ENCODE assay signal across 36 mouse cellular contexts in the genomic region with DNA sequence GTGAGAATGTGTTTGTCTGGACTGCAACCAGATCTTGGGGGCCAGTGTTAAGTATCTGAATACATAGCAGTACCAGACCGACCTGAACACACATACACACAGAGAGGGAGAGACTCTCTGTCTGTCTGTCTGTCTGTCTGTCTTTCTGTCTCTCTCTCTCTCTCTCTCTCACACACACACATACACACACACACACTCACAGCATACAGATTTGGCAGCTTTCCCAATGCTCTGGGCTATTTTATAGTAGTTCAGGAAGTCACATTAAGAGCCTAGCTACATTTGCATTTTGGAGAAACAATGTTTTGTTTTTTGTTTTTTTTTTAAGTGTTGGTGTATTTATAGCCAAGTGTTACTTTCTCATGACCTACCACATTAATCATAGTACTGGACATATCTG. TPM values are rescaled to one million over a fixed set of nuclear protein-coding genes. Genes with fewer than 3 reads are reported as not detected.
A peak's percentile ranks its signal among the peaks of the same experiment; 100 is the strongest.
DNase-seq lines count a peak whose midpoint lies in the region; ATAC-seq and TF ChIP-seq lines count a peak whose summit lies in the region.
"Had no signal": no experiment of that assay in that cellular context is flagged by ENCODE, and none has a peak within 500 bp of the region (broad histone marks: within the 10 kb centered on the region; RNA-seq: fewer than 3 reads in every experiment).

No protein-coding gene starts in this region.

- no peak overlapping the region; the same call in 1 of the 2 replicates for H3K4me2 ChIP-seq in lung, embryonic 14.5 days
- no peak overlapping the region for H3K4me2 ChIP-seq in stomach, embryonic 16.5 days (ENCODE audit: low read depth, low read length)
- H3K4me2 ChIP-seq in stomach, postnatal 0 days (replicated peaks; ENCODE audit: low read depth): no peak overlapping the region
- H3K4me2 ChIP-seq: embryonic facial prominence, embryonic 12.5 days; hindbrain, embryonic 15.5 days; liver, embryonic 12.5 days; midbrain, embryonic 12.5 days; neural tube, embryonic 12.5 days had no signal

- no peaks in the 10 kb centered on the region for H3K27me3 ChIP-seq in kidney, adult 2 months (replicated peaks; ENCODE audit: control insufficient read depth, insufficient read depth, low read length)
- no peaks in the 10 kb centered on the region for H3K27me3 ChIP-seq in lung, embryonic 14.5 days (ENCODE audit: insufficient read depth, low read length)
- no peaks in the 10 kb centered on the region for H3K27me3 ChIP-seq in stomach, embryonic 16.5 days (ENCODE audit: control insufficient read depth, insufficient read depth, low read length)
- H3K27me3 ChIP-seq in stomach, postnatal 0 days (ENCODE audit: control insufficient read depth, insufficient read depth, low read length): no peaks in the 10 kb centered on the region
- H3K27me3 ChIP-seq: embryonic facial prominence, embryonic 12.5 days; hindbrain, embryonic 15.5 days; liver, embryonic 12.5 days; megakaryocyte, embryonic 14.5 days; midbrain, embryonic 12.5 days; neural tube, embryonic 12.5 days had no signal

- WGBS in kidney, adult 2 months: 58% methylated on average over 1 of the region's 1 CpGs
- WGBS in lung, embryonic 14.5 days: 31% methylated on average over 1 of the region's 1 CpGs
- 50% methylated on average over 1 of the region's 1 CpGs for WGBS in stomach, embryonic 16.5 days
- 33% methylated on average over 1 of the region's 1 CpGs for WGBS in stomach, postnatal 0 days

- no peaks in the 10 kb centered on the region for H3K9me3 ChIP-seq in lung, embryonic 14.5 days (ENCODE audit: low read depth, low read length)
- H3K9me3 ChIP-seq in stomach, embryonic 16.5 days (replicated peaks; ENCODE audit: control insufficient read depth, low read length): no peaks in the 10 kb centered on the region
- no peaks in the 10 kb centered on the region for H3K9me3 ChIP-seq in stomach, postnatal 0 days (ENCODE audit: control insufficient read depth, low read length)
- H3K9me3 ChIP-seq: embryonic facial prominence, embryonic 12.5 days; hindbrain, embryonic 10.5 days; hindbrain, embryonic 15.5 days; liver, embryonic 12.5 days; megakaryocyte, embryonic 14.5 days; midbrain, embryonic 12.5 days; neural tube, embryonic 12.5 days had no signal

- DNase-seq in kidney, adult 2 months: peak; percentile 48
- DNase-seq in kidney, adult 9 months: no peak
- peak; percentile 86 for DNase-seq in lung, embryonic 14.5 days
- DNase-seq in lung, postnatal 25 days (ENCODE audit: low spot score): no peak
- DNase-seq in stomach, postnatal 0 days (ENCODE audit: low spot score): no peak
- peak; percentile 41 for DNase-seq in kidney, postnatal 14 days
- DNase-seq: adrenal gland, postnatal 10 days; B cell, adult 2 months; cerebellum, adult 9-10 months; embryo, embryonic 11 days; heart, postnatal 14 days; liver, postnatal 0 days; right cerebral cortex, adult 18-20 months; spleen, adult 18-20 months; thymus, adult 2 months; thymus, postnatal 36 days had no signal

- H3K27ac ChIP-seq in kidney, adult 2 months (ENCODE audit: insufficient read depth, low read depth, low read length): peak overlapping the region; percentile 70
- H3K27ac ChIP-seq in lung, embryonic 14.5 days (ENCODE audit: low read depth): peak overlapping the region; percentile 85
- peak overlapping the region; percentile 26; the same call in 1 of the 2 replicates for H3K27ac ChIP-seq in stomach, embryonic 16.5 days (ENCODE audit: low read length)
- H3K27ac ChIP-seq in stomach, postnatal 0 days (replicated peaks): no peak overlapping the region
- H3K27ac ChIP-seq: embryonic facial prominence, embryonic 12.5 days; hindbrain, embryonic 10.5 days; hindbrain, embryonic 15.5 days; layer of hippocampus, adult 2 months; left cerebral cortex, adult 2 months; liver, embryonic 12.5 days; midbrain, embryonic 12.5 days; neural tube, embryonic 12.5 days had no signal

- H3K4me3 ChIP-seq in kidney, adult 2 months (ENCODE audit: insufficient read depth, low read depth, low read length): no peak overlapping the region
- no peak overlapping the region for H3K4me3 ChIP-seq in lung, embryonic 14.5 days (ENCODE audit: low read depth, low read length)
- no peak overlapping the region for H3K4me3 ChIP-seq in stomach, embryonic 16.5 days (replicated peaks; ENCODE audit: low read length)
- H3K4me3 ChIP-seq in stomach, postnatal 0 days (ENCODE audit: low read depth, low read length): no peak overlapping the region
- H3K4me3 ChIP-seq: embryonic facial prominence, embryonic 12.5 days; hindbrain, embryonic 10.5 days; hindbrain, embryonic 15.5 days; layer of hippocampus, adult 2 months; left cerebral cortex, adult 2 months; liver, embryonic 12.5 days; megakaryocyte, embryonic 14.5 days; midbrain, embryonic 12.5 days; myocyte; neural tube, embryonic 12.5 days had no signal

- no peak for TF ChIP-seq EP300 in stomach, postnatal 0 days (optimal IDR thresholded peaks at IDR 0.05)

- no peak overlapping the region for H3K9ac ChIP-seq in lung, embryonic 14.5 days
- H3K9ac ChIP-seq in stomach, embryonic 16.5 days (ENCODE audit: low read length): no peak overlapping the region
- H3K9ac ChIP-seq in stomach, postnatal 0 days (ENCODE audit: low read length): no peak overlapping the region
- H3K9ac ChIP-seq: embryonic facial prominence, embryonic 12.5 days; hindbrain, embryonic 15.5 days; liver, embryonic 12.5 days; liver, postnatal 0 days; midbrain, embryonic 12.5 days; neural tube, embryonic 12.5 days had no signal

- peaks cover 23% of the 10 kb centered on the region for H3K4me1 ChIP-seq in kidney, adult 2 months (ENCODE audit: control insufficient read depth, insufficient read depth, low read length)
- H3K4me1 ChIP-seq in lung, embryonic 14.5 days (ENCODE audit: insufficient read depth): peaks cover 14% of the 10 kb centered on the region
- peaks cover 22% of the 10 kb centered on the region for H3K4me1 ChIP-seq in stomach, embryonic 16.5 days (ENCODE audit: control insufficient read depth, insufficient read depth, low read length)
- peaks cover 9% of the 10 kb centered on the region; the same call in 1 of the 2 replicates for H3K4me1 ChIP-seq in stomach, postnatal 0 days (replicated peaks; ENCODE audit: control insufficient read depth, insufficient read depth)
- H3K4me1 ChIP-seq: embryonic facial prominence, embryonic 12.5 days; hindbrain, embryonic 15.5 days had no signal

- no peak for TF ChIP-seq CTCF in kidney, adult 2 months (conservative IDR thresholded peaks at IDR 0.05; ENCODE audit: insufficient read depth, insufficient read length, low read depth, low read length)
- TF ChIP-seq CTCF in lung, embryonic 14.5 days (IDR thresholded peaks at IDR 0.05; ENCODE audit: low read depth): no peak
- no peak for TF ChIP-seq CTCF in stomach, postnatal 0 days (IDR thresholded peaks at IDR 0.05; ENCODE audit: low read depth)

- H3K36me3 ChIP-seq in kidney, adult 2 months (ENCODE audit: control insufficient read depth, insufficient read depth, low read length): no peaks in the 10 kb centered on the region
- H3K36me3 ChIP-seq in lung, embryonic 14.5 days (ENCODE audit: insufficient read depth): no peaks in the 10 kb centered on the region
- H3K36me3 ChIP-seq in stomach, embryonic 16.5 days (ENCODE audit: control insufficient read depth, insufficient read depth, low read length): no peaks in the 10 kb centered on the region
- no peaks in the 10 kb centered on the region for H3K36me3 ChIP-seq in stomach, postnatal 0 days (ENCODE audit: control insufficient read depth, insufficient read depth, low read length)
- H3K36me3 ChIP-seq: embryonic facial prominence, embryonic 12.5 days; hindbrain, embryonic 10.5 days; hindbrain, embryonic 15.5 days; liver, embryonic 12.5 days; midbrain, embryonic 12.5 days; neural tube, embryonic 12.5 days had no signal

- TF ChIP-seq POLR2A in kidney, adult 2 months (IDR thresholded peaks at IDR 0.05; ENCODE audit: low read depth, low read length): no peak

- ATAC-seq in lung, embryonic 14.5 days (ENCODE audit: insufficient read depth): 0 out of 2 replicates have a peak, but pooled peaks have one; percentile 1
- no peak for ATAC-seq in stomach, embryonic 16.5 days (ENCODE audit: insufficient read depth, low FRiP score)
- ATAC-seq in stomach, postnatal 0 days (ENCODE audit: low FRiP score, low TSS enrichment): no peak
- no peak for ATAC-seq in megakaryocyte, adult 5-6 weeks (ENCODE audit: poor library complexity, severe bottlenecking)
- ATAC-seq: forebrain, embryonic 14.5 days; inflammation-experienced regulatory T-cells, adult 6 months; liver, embryonic 12.5 days; liver, postnatal 0 days had no signal

RNA-seq across cellular contexts. Expression of gene Tmigd1, which starts 4.8 kb away (rescaled TPM):
- 36.1 and 39.0 TPM in 2 replicates for polyA plus RNA-seq in kidney, adult 2 months (2012; rRNA removed)
- 0.13 TPM in 1 of 2 replicates, not detected in the other for polyA plus RNA-seq in lung, embryonic 14.5 days (2014; fragmentation: Nextera tagmentation; extraction: Ambion mirVana)
- 0.36 and 0.37 TPM in 2 replicates for polyA plus RNA-seq in stomach, embryonic 16.5 days (2015; fragmentation: Nextera tagmentation; extraction: Ambion mirVana)
- 1.7 and 1.9 TPM in 2 replicates for polyA plus RNA-seq in stomach, postnatal 0 days (2015; fragmentation: Nextera tagmentation; extraction: Ambion mirVana)
- not detected in 2 replicates for total RNA-seq in megakaryocyte, adult 5-6 weeks (2015)
- not detected in 2 replicates for total RNA-seq in megakaryocyte, adult 5-6 weeks (2017)
- total RNA-seq: gastrocnemius, adult 18-20 months; layer of hippocampus, adult 2 months; layer of hippocampus, postnatal 14 days; left cerebral cortex, adult 2 months; left cerebral cortex, postnatal 25 days; midbrain, postnatal 0 days had no signal
- polyA plus RNA-seq: embryonic facial prominence, embryonic 12.5 days; forebrain, embryonic 14.5 days; frontal cortex, adult 2 months; heart, embryonic 14.5 days; hindbrain, embryonic 15.5 days; liver, embryonic 12.5 days; liver, postnatal 0 days; midbrain, embryonic 12.5 days; midbrain, postnatal 0 days; myocyte; neural tube, embryonic 12.5 days had no signal

RNA-seq across cellular contexts. Expression of gene Blmh, which starts 27.5 kb away (rescaled TPM):
- polyA plus RNA-seq in kidney, adult 2 months (2012; rRNA removed): 26.1 and 27.8 TPM in 2 replicates
- 155 and 160 TPM in 2 replicates for polyA plus RNA-seq in lung, embryonic 14.5 days (2014; fragmentation: Nextera tagmentation; extraction: Ambion mirVana)
- 124 and 133 TPM in 2 replicates for polyA plus RNA-seq in stomach, embryonic 16.5 days (2015; fragmentation: Nextera tagmentation; extraction: Ambion mirVana)
- polyA plus RNA-seq in stomach, postnatal 0 days (2015; fragmentation: Nextera tagmentation; extraction: Ambion mirVana): 118 TPM in 2 replicates
- total RNA-seq in megakaryocyte, adult 5-6 weeks (2015): 48.4 and 55.6 TPM in 2 replicates
- 139 and 143 TPM in 2 replicates for total RNA-seq in megakaryocyte, adult 5-6 weeks (2017)

RNA-seq across cellular contexts. Expression of gene Cpd, which starts 50.3 kb away (rescaled TPM):
- polyA plus RNA-seq in kidney, adult 2 months (2012; rRNA removed): 28.6 and 30.5 TPM in 2 replicates
- 33.4 and 37.6 TPM in 2 replicates for polyA plus RNA-seq in lung, embryonic 14.5 days (2014; fragmentation: Nextera tagmentation; extraction: Ambion mirVana)
- 10.2 and 10.5 TPM in 2 replicates for polyA plus RNA-seq in stomach, embryonic 16.5 days (2015; fragmentation: Nextera tagmentation; extraction: Ambion mirVana)
- polyA plus RNA-seq in stomach, postnatal 0 days (2015; fragmentation: Nextera tagmentation; extraction: Ambion mirVana): 15.9 and 16.1 TPM in 2 replicates
- total RNA-seq in megakaryocyte, adult 5-6 weeks (2015): 28.0 and 28.3 TPM in 2 replicates
- 19.6 and 23.9 TPM in 2 replicates for total RNA-seq in megakaryocyte, adult 5-6 weeks (2017)

Comparison
In these comparisons a context has a peak if more than half of its experiments do, and no peak if none do; other contexts are left out.
1. DNase-seq: peak in kidney, adult 2 months (single experiment), lung, embryonic 14.5 days (single experiment) and kidney, postnatal 14 days (single experiment); none in kidney, adult 9 months (single experiment), lung, postnatal 25 days (single experiment) and stomach, postnatal 0 days (single experiment).
2. RNA of gene Tmigd1, which starts 4.8 kb away (polyA plus RNA-seq): 36.1 to 39.0 TPM in kidney, adult 2 months; 1.7 to 1.9 TPM in stomach, postnatal 0 days, 0.36 to 0.37 TPM in stomach, embryonic 16.5 days and 0.13 TPM in lung, embryonic 14.5 days; every median in the first group is over 10 times any median in the second.